Mouse (Mus musculus): Measurements from ENCODE around the gene Swt1. TPM values are rescaled to one million over a fixed set of nuclear protein-coding genes. Genes with fewer than 3 reads are reported as not detected.

Gene Swt1
- polyA plus RNA-seq, 1 experiment from 2014 or later: 26.5 TPM

GRCm38 (mm10) chr1:151427888-151428262 lies 380 bp downstream of the Swt1 start:
- ATAC-seq (ENCODE audit: low FRiP score, low read depth): peak; percentile 65
- H3K4me3 ChIP-seq: peak overlapping the region; percentile 94
- H3K27ac ChIP-seq: peak overlapping the region; percentile 78; the same call in 1 of the 2 replicates
- peak overlapping the region; percentile 66 for H3K4me2 ChIP-seq (replicated peaks)
- H3K27me3 ChIP-seq: no peaks in the 10 kb centered on the region
- under 1% methylated on average over 26 of the region's 26 CpGs for WGBS
- H3K9me3 ChIP-seq: no peaks in the 10 kb centered on the region
- H3K36me3 ChIP-seq: 0 out of 2 replicates have a peak, but pooled peaks cover 3% of the 10 kb centered on the region
- H3K9ac ChIP-seq: peak overlapping the region; percentile 84
- H3K4me1 ChIP-seq: peaks cover 18% of the 10 kb centered on the region

GRCm38 (mm10) chr1:151426947-151427600 lies 1.2 kb downstream of the Swt1 start:
- Histone ChIP-seq H3K27me3 (no peaks in the 10 kb centered on the region), H3K9me3 (no peaks in the 10 kb centered on the region), H3K4me2 (replicated peaks) (peak overlapping the region; percentile 66), H3K4me3 (peak overlapping the region; percentile 94), H3K36me3 (peaks cover 6% of the 10 kb centered on the region), H3K9ac (peak overlapping the region; percentile 84), H3K4me1 (peaks cover 18% of the 10 kb centered on the region), H3K27ac (no peak overlapping the region)
- no peak for ATAC-seq (ENCODE audit: low FRiP score, low read depth)
- 18% methylated on average over 7 of the region's 7 CpGs for WGBS

GRCm38 (mm10) chr1:151422178-151422577 lies 6.1 kb downstream of the Swt1 start:
- H3K27me3 ChIP-seq: no peaks in the 10 kb centered on the region
- 82% methylated on average over 3 of the region's 3 CpGs for WGBS
- H3K9me3 ChIP-seq: no peaks in the 10 kb centered on the region
- H3K4me3 ChIP-seq: no peak overlapping the region
- H3K36me3 ChIP-seq: peaks cover 37% of the 10 kb centered on the region
- peaks cover 4% of the 10 kb centered on the region for H3K4me1 ChIP-seq
- no peak overlapping the region for H3K9ac ChIP-seq
- H3K27ac ChIP-seq: no peak overlapping the region
- H3K4me2 ChIP-seq (replicated peaks): no peak overlapping the region
- ATAC-seq (ENCODE audit: low FRiP score, low read depth): no peak

- Histone ChIP-seq H3K4me2 (replicated peaks) (no peak overlapping the region), H3K36me3 (peaks cover 26% of the 10 kb centered on the region), H3K9ac (no peak overlapping the region), H3K9me3 (no peaks in the 10 kb centered on the region), H3K27ac (no peak overlapping the region; the same call in 1 of the 2 replicates), H3K4me1 (no peaks in the 10 kb centered on the region), H3K27me3 (no peaks in the 10 kb centered on the region), H3K4me3 (no peak overlapping the region)
- ATAC-seq (ENCODE audit: low FRiP score, low read depth): 0 out of 2 replicates have a peak, but pooled peaks have one; percentile 32
- WGBS: 56% methylated on average over 3 of the region's 3 CpGs
Measured at GRCm38 (mm10) chr1:151409827-151410226, 18.4 kb downstream of the Swt1 start.

- no peak overlapping the region for H3K27ac ChIP-seq
- H3K27me3 ChIP-seq: no peaks in the 10 kb centered on the region
- H3K36me3 ChIP-seq: peaks cover 28% of the 10 kb centered on the region
- H3K9ac ChIP-seq: no peak overlapping the region
- H3K9me3 ChIP-seq: no peaks in the 10 kb centered on the region
- H3K4me1 ChIP-seq: no peaks in the 10 kb centered on the region
- no peak overlapping the region for H3K4me2 ChIP-seq (replicated peaks)
- no peak for ATAC-seq (ENCODE audit: low FRiP score, low read depth)
- no peak overlapping the region for H3K4me3 ChIP-seq
- 98% methylated on average over 1 of the region's 1 CpGs for WGBS
Measured at GRCm38 (mm10) chr1:151390029-151390428, 38.2 kb downstream of the Swt1 start.

- Histone ChIP-seq H3K4me1 (no peaks in the 10 kb centered on the region), H3K27me3 (no peaks in the 10 kb centered on the region), H3K4me3 (no peak overlapping the region), H3K9ac (no peak overlapping the region), H3K9me3 (no peaks in the 10 kb centered on the region), H3K4me2 (replicated peaks) (no peak overlapping the region), H3K36me3 (peaks cover 31% of the 10 kb centered on the region), H3K27ac (no peak overlapping the region)
- 90% methylated on average over 3 of the region's 3 CpGs for WGBS
- no peak for ATAC-seq (ENCODE audit: low FRiP score, low read depth)
Measured at GRCm38 (mm10) chr1:151377353-151377752, 50.9 kb downstream of the Swt1 start.

- Histone ChIP-seq H3K4me1 (no peaks in the 10 kb centered on the region), H3K4me2 (replicated peaks) (no peak overlapping the region), H3K4me3 (no peak overlapping the region), H3K36me3 (peaks cover 46% of the 10 kb centered on the region), H3K9ac (no peak overlapping the region), H3K27me3 (no peaks in the 10 kb centered on the region), H3K9me3 (no peaks in the 10 kb centered on the region), H3K27ac (no peak overlapping the region)
- no peak for ATAC-seq (ENCODE audit: low FRiP score, low read depth)
- WGBS: 94% methylated on average over 1 of the region's 1 CpGs
Measured at GRCm38 (mm10) chr1:151372823-151373222, 55.4 kb downstream of the Swt1 start.

- ATAC-seq (ENCODE audit: low FRiP score, low read depth): no peak
- H3K4me3 ChIP-seq: no peak overlapping the region
- no peaks in the 10 kb centered on the region for H3K4me1 ChIP-seq
- H3K27ac ChIP-seq: no peak overlapping the region
- H3K4me2 ChIP-seq (replicated peaks): no peak overlapping the region
- H3K9me3 ChIP-seq: no peaks in the 10 kb centered on the region
- 90% methylated on average over 5 of the region's 5 CpGs for WGBS
- H3K27me3 ChIP-seq: no peaks in the 10 kb centered on the region
- peaks cover 48% of the 10 kb centered on the region for H3K36me3 ChIP-seq
- no peak overlapping the region for H3K9ac ChIP-seq
Measured at GRCm38 (mm10) chr1:151371543-151371942, 56.7 kb downstream of the Swt1 start.

- Histone ChIP-seq H3K4me2 (replicated peaks) (no peak overlapping the region), H3K27me3 (no peaks in the 10 kb centered on the region), H3K9me3 (no peaks in the 10 kb centered on the region), H3K4me3 (no peak overlapping the region), H3K4me1 (no peaks in the 10 kb centered on the region), H3K36me3 (peaks cover 56% of the 10 kb centered on the region), H3K9ac (no peak overlapping the region), H3K27ac (no peak overlapping the region)
- WGBS: 83% methylated on average over 3 of the region's 3 CpGs
- no peak for ATAC-seq (ENCODE audit: low FRiP score, low read depth)
Measured at GRCm38 (mm10) chr1:151370573-151370972, 57.7 kb downstream of the Swt1 start.

- H3K27me3 ChIP-seq: no peaks in the 10 kb centered on the region
- no peaks in the 10 kb centered on the region for H3K9me3 ChIP-seq
- peaks cover 74% of the 10 kb centered on the region for H3K36me3 ChIP-seq
- no peak overlapping the region for H3K27ac ChIP-seq
- H3K4me1 ChIP-seq: no peaks in the 10 kb centered on the region
- no peak overlapping the region for H3K4me2 ChIP-seq (replicated peaks)
- ATAC-seq (ENCODE audit: low FRiP score, low read depth): no peak
- 87% methylated on average over 3 of the region's 3 CpGs for WGBS
- H3K4me3 ChIP-seq: no peak overlapping the region
- H3K9ac ChIP-seq: no peak overlapping the region
Measured at GRCm38 (mm10) chr1:151368444-151368843, 59.8 kb downstream of the Swt1 start.

GRCm38 (mm10) chr1:151367721-151368324 lies 60.4 kb downstream of the Swt1 start:
- Histone ChIP-seq H3K27ac (no peak overlapping the region), H3K36me3 (peaks cover 81% of the 10 kb centered on the region), H3K27me3 (no peaks in the 10 kb centered on the region), H3K4me1 (no peaks in the 10 kb centered on the region), H3K9ac (no peak overlapping the region), H3K4me2 (replicated peaks) (no peak overlapping the region), H3K4me3 (no peak overlapping the region), H3K9me3 (no peaks in the 10 kb centered on the region)
- no peak for ATAC-seq (ENCODE audit: low FRiP score, low read depth)
- WGBS: 90% methylated on average over 5 of the region's 5 CpGs

GRCm38 (mm10) chr1:151366944-151367605 lies 61.2 kb downstream of the Swt1 start:
- no peak for ATAC-seq (ENCODE audit: low FRiP score, low read depth)
- Histone ChIP-seq H3K4me1 (no peaks in the 10 kb centered on the region), H3K4me3 (no peak overlapping the region), H3K36me3 (peaks cover 88% of the 10 kb centered on the region), H3K27ac (no peak overlapping the region), H3K9me3 (no peaks in the 10 kb centered on the region), H3K9ac (no peak overlapping the region), H3K27me3 (no peaks in the 10 kb centered on the region), H3K4me2 (replicated peaks) (no peak overlapping the region)
- WGBS: 86% methylated on average over 8 of the region's 8 CpGs

All from limb, embryonic 13.5 days (tissue).